Mouse (Mus musculus) gastrocnemius, adult 2 months (tissue): ENCODE results near the gene Gm5737. TPM values are rescaled to one million over a fixed set of nuclear protein-coding genes. Genes with fewer than 3 reads are reported as not detected.

Experiments used
- DNase-seq: peaks from one replicate; pipeline ENCODE4 v3.0.0; 2022
- H3K27ac ChIP-seq: fragments of 200-600 bp; 2 replicates; pipeline ENCODE4 v1.8.1; 2022; ENCODE audit warnings: mild to moderate bottlenecking
- H3K4me3 ChIP-seq: fragments of 200-600 bp; 2 replicates; pipeline ENCODE4 v1.8.1; 2022; ENCODE audit warnings: mild to moderate bottlenecking, moderate library complexity
- CTCF ChIP-seq: fragments of 200-600 bp; IDR thresholded peaks from 2 replicates; pipeline ENCODE4 v1.8.1; 2022; ENCODE audit warnings: antibody characterized with exemption, mild to moderate bottlenecking, moderate library complexity
- intact Hi-C: fragments of 180-260 bp; cut with DNase I; formaldehyde crosslinking; loops from one replicate; pipeline ENCODE4 v1.15.1; 2025
- total RNA-seq, 2 experiments: library from RNA; stranded (reverse); gene quantifications; 2 replicates each; pipeline ENCODE4 v1.2.3; 2021

Gene Gm5737
- total RNA-seq, 2 experiments from 2014 or later = 0.31 to 0.42 TPM

- Histone ChIP-seq H3K4me3 (peak overlapping the region; percentile 96), H3K27ac (peak overlapping the region; percentile 99)
- intact Hi-C loops = loop anchor here (5.0 kb wide), 1 partner anchor 43 kb away; no protein-coding TSS in a partner anchor
- TF ChIP-seq CTCF = no peak
- DNase-seq = no peak
These were observed 32.5 kb downstream of the Gm5737 start for GRCm38 (mm10) chr7:120844689-120845088.

- DNase-seq = no peak
- intact Hi-C loops = loop anchor here (5.0 kb wide), 1 partner anchor 38 kb away; no protein-coding TSS in a partner anchor
- Histone ChIP-seq H3K4me3 (no peak overlapping the region), H3K27ac (peak overlapping the region; percentile 53)
- no peak for TF ChIP-seq CTCF
These were observed 36.8 kb downstream of the Gm5737 start for GRCm38 (mm10) chr7:120848831-120849512.

- Histone ChIP-seq H3K27ac (peak overlapping the region; percentile 93), H3K4me3 (no peak overlapping the region)
- DNase-seq = no peak
- no peak for TF ChIP-seq CTCF
- intact Hi-C loops = no loop called here
These were observed 38.0 kb downstream of the Gm5737 start for GRCm38 (mm10) chr7:120850165-120850564.

GRCm38 (mm10) chr7:120859854-120860253, 47.7 kb downstream of the Gm5737 start:
- H3K27ac ChIP-seq = no peak overlapping the region
- no peak for DNase-seq
- intact Hi-C loops = no loop called here
- TF ChIP-seq CTCF = no peak
- no peak overlapping the region for H3K4me3 ChIP-seq

GRCm38 (mm10) chr7:120860799-120861487, 48.8 kb downstream of the Gm5737 start:
- H3K4me3 ChIP-seq = no peak overlapping the region
- no peak for DNase-seq
- intact Hi-C loops = no loop called here
- peak overlapping the region; percentile 68; the same call in 1 of the 2 replicates for H3K27ac ChIP-seq
- no peak for TF ChIP-seq CTCF

- Histone ChIP-seq H3K27ac (peak overlapping the region; percentile 68), H3K4me3 (no peak overlapping the region)
- intact Hi-C loops = no loop called here
- DNase-seq = no peak
- TF ChIP-seq CTCF = no peak
These were observed 49.4 kb downstream of the Gm5737 start for GRCm38 (mm10) chr7:120861488-120862047.

- intact Hi-C loops = no loop called here
- TF ChIP-seq CTCF = no peak
- DNase-seq = no peak
- peak overlapping the region; percentile 68 for H3K27ac ChIP-seq
- no peak overlapping the region for H3K4me3 ChIP-seq
These were observed 50.0 kb downstream of the Gm5737 start for GRCm38 (mm10) chr7:120862196-120862595.

- Histone ChIP-seq H3K27ac (peak overlapping the region; percentile 68), H3K4me3 (0 out of 2 replicates have a peak overlapping the region, but pooled peaks have one; percentile 13)
- intact Hi-C loops = no loop called here
- TF ChIP-seq CTCF = no peak
- no peak for DNase-seq
These were observed 50.5 kb downstream of the Gm5737 start for GRCm38 (mm10) chr7:120862626-120863025.

GRCm38 (mm10) chr7:120863476-120863875, 51.3 kb downstream of the Gm5737 start:
- no peak for TF ChIP-seq CTCF
- no peak overlapping the region for H3K4me3 ChIP-seq
- H3K27ac ChIP-seq = peak overlapping the region; percentile 68
- no peak for DNase-seq
- intact Hi-C loops = no loop called here

- no peak for DNase-seq
- TF ChIP-seq CTCF = no peak
- Histone ChIP-seq H3K4me3 (peak overlapping the region; percentile 44), H3K27ac (peak overlapping the region; percentile 75)
- intact Hi-C loops = no loop called here
These were observed 52.9 kb downstream of the Gm5737 start for GRCm38 (mm10) chr7:120865100-120865499.

GRCm38 (mm10) chr7:120865832-120866231, 53.7 kb downstream of the Gm5737 start:
- DNase-seq = peak; percentile 73
- no peak for TF ChIP-seq CTCF
- H3K4me3 ChIP-seq = no peak overlapping the region
- H3K27ac ChIP-seq = peak overlapping the region; percentile 75
- intact Hi-C loops = no loop called here

DNA sequence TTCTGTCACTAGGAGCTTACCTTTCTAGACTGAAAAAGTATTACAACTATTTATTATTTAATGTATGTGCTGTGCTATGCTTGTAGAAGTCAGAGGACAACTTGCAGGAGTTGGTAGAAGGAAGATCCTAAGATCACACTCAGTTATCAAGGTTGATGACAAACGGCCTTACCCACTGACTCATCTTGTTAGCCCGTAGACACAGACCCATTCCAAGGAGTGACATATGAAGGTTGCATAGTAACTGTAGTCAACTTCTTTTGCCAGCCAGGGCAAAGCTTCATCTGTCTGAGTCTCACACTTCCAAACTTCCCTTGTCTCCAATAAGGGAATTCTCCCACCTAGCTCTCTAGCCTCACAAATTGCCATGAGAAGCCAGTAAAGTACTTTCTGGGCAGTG, 54.5 kb downstream of the Gm5737 start:
- H3K4me3 ChIP-seq = no peak overlapping the region
- H3K27ac ChIP-seq = peak overlapping the region; percentile 75
- intact Hi-C loops = no loop called here
- TF ChIP-seq CTCF = no peak
- no peak for DNase-seq

- DNase-seq = no peak
- intact Hi-C loops = no loop called here
- no peak overlapping the region; the same call in 1 of the 2 replicates for H3K27ac ChIP-seq
These were observed 55.6 kb downstream of the Gm5737 start for GRCm38 (mm10) chr7:120867720-120868119.

More at GRCm38 (mm10) chr7:120867720-120868119, 55.6 kb downstream of the Gm5737 start:
- H3K4me3 ChIP-seq = no peak overlapping the region
- TF ChIP-seq CTCF = no peak
